Mouse (Mus musculus): ENCODE measurements around the gene Slc6a15. TPM values are rescaled to one million over a fixed set of nuclear protein-coding genes. Genes with fewer than 3 reads are reported as not detected.

Gene Slc6a15
- total and polyA plus RNA-seq, 3 experiments = not detected

- Histone ChIP-seq H3K27ac (ENCODE audit: control insufficient read depth, low read depth, low read length) (no peak overlapping the region), H3K4me3 (ENCODE audit: control insufficient read depth in 1 of 2, insufficient read depth in 1 of 2, low read depth in 2 of 2, low read length in 2 of 2) (no peak overlapping the region), H3K9me3 (replicated peaks; ENCODE audit: insufficient read depth, low read length) (no peaks in the 10 kb centered on the region), H3K9ac (ENCODE audit: control insufficient read depth, low read depth, low read length, poor library complexity, severe bottlenecking) (no peak overlapping the region), H3K27me3 (ENCODE audit: control insufficient read depth in 1 of 2, insufficient read depth in 2 of 2, low read length in 2 of 2) (no peaks in the 10 kb centered on the region), H3K79me2 (ENCODE audit: control insufficient read depth, insufficient read depth, low read length, poor library complexity) (no peaks in the 10 kb centered on the region), H3K36me3 (ENCODE audit: control insufficient read depth in 1 of 2, insufficient read depth in 2 of 2, low read length in 2 of 2) (no peaks in the 10 kb centered on the region), H3K4me1 (ENCODE audit: control insufficient read depth in 1 of 2, insufficient read depth in 2 of 2, low read length in 2 of 2) (no peaks in the 10 kb centered on the region)
- TF ChIP-seq TCF12 (IDR thresholded peaks at IDR 0.05; ENCODE audit: low read depth, low read length) = no peak
- TF ChIP-seq NELFE (IDR thresholded peaks at IDR 0.05; ENCODE audit: low read depth, low read length) = no peak
- no peak for TF ChIP-seq ELF1 (IDR thresholded peaks at IDR 0.05; ENCODE audit: low read depth, low read length)
- TF ChIP-seq GATA1 (IDR thresholded peaks at IDR 0.05; ENCODE audit: low read depth, low read length) = no peak
- no peak for TF ChIP-seq ETS1 (IDR thresholded peaks at IDR 0.05; ENCODE audit: low read depth, low read length)
- no peak for TF ChIP-seq MAX (IDR thresholded peaks at IDR 0.05; ENCODE audit: low read length)
- TF ChIP-seq RAD21 (IDR thresholded peaks at IDR 0.05; ENCODE audit: low read depth, low read length) = no peak
- no peak for TF ChIP-seq UBTF (IDR thresholded peaks at IDR 0.05; ENCODE audit: borderline replicate concordance, insufficient read depth, low read depth, low read length)
- no peak for TF ChIP-seq BHLHE40 (IDR thresholded peaks at IDR 0.05; ENCODE audit: borderline replicate concordance, low read depth, low read length)
- TF ChIP-seq RCOR1 (IDR thresholded peaks at IDR 0.05; ENCODE audit: low read depth, low read length) = no peak
- TF ChIP-seq CHD1 (IDR thresholded peaks at IDR 0.05; ENCODE audit: low read depth, low read length) = no peak
- TF ChIP-seq NRF1 (IDR thresholded peaks at IDR 0.05; ENCODE audit: insufficient read depth, low read depth, low read length, poor library complexity, severe bottlenecking) = no peak
- TF ChIP-seq KAT2A (conservative IDR thresholded peaks at IDR 0.05; ENCODE audit: low read depth, low read length) = no peak
- TF ChIP-seq EP300 (IDR thresholded peaks at IDR 0.05; ENCODE audit: low read depth in 1 of 2, low read length in 2 of 2) = no peak
- no peak for TF ChIP-seq MAFK (IDR thresholded peaks at IDR 0.05; ENCODE audit: borderline replicate concordance, low read depth, low read length)
- no peak for TF ChIP-seq MEF2A (IDR thresholded peaks at IDR 0.05; ENCODE audit: extremely low read depth, insufficient replicate concordance, low read depth, low read length, poor library complexity, severe bottlenecking)
- no peak for TF ChIP-seq CTCF (IDR thresholded peaks at IDR 0.05 in 2 of 3, conservative IDR thresholded peaks at IDR 0.05 in 1 of 3; ENCODE audit: control insufficient read depth in 1 of 3, insufficient read depth in 1 of 3, low read depth in 2 of 3, low read length in 3 of 3, poor library complexity in 1 of 3, severe bottlenecking in 1 of 3)
- no peak for TF ChIP-seq TBP (IDR thresholded peaks at IDR 0.05; ENCODE audit: low read depth, low read length)
- TF ChIP-seq ZC3H11A (IDR thresholded peaks at IDR 0.05; ENCODE audit: low read depth, low read length) = no peak
- TF ChIP-seq ZKSCAN1 (IDR thresholded peaks at IDR 0.05; ENCODE audit: low read depth, low read length) = no peak
- no peak for DNase-seq (ENCODE audit: low read depth, low spot score)
Observed at GRCm38 (mm10) chr10:103368296-103369080, 905 bp downstream of the Slc6a15 start.
